Mouse (Mus musculus): ENCODE measurements around the gene Nceh1.

Gene Nceh1

GRCm38 (mm10) chr3:27323551-27323950 is 140.8 kb downstream of the Nceh1 start:
- in situ Hi-C loops (cut with MboI): no loop called here

- in situ Hi-C loops (cut with MboI): no loop called here
Observed at GRCm38 (mm10) chr3:27326633-27327191, 143.9 kb downstream of the Nceh1 start.

GRCm38 (mm10) chr3:27330706-27331105 is 147.9 kb downstream of the Nceh1 start:
- in situ Hi-C loops (cut with MboI): no loop called here

Data from mature B cell (primary cell).